Mouse (Mus musculus) forebrain, embryonic 16.5 days (tissue): ENCODE data around the gene Mitf. TPM values are rescaled to one million over a fixed set of nuclear protein-coding genes. Genes with fewer than 3 reads are reported as not detected.

Experiments used
- ATAC-seq: fragments of 200-750 bp; cut with Nextera tagmentation; 2 replicates; pipeline ENCODE4 v1.8.0; 2017; ENCODE audit warnings: mild to moderate bottlenecking, moderate library complexity
- H3K27ac ChIP-seq: fragments of 300-500 bp; sonication (generic); 2 replicates; pipeline ENCODE4 v1.5.1; 2014; ENCODE audit warnings: low read length, control low read depth
- H3K27me3 ChIP-seq: fragments of 300-500 bp; sonication (generic); replicated peaks from 2 replicates; pipeline ENCODE4 v1.6.1; 2014; ENCODE audit warnings: low read length; ENCODE audit not compliant: control insufficient read depth, insufficient read depth
- H3K36me3 ChIP-seq: fragments of 300-500 bp; sonication (generic); 2 replicates; pipeline ENCODE4 v1.6.1; 2014; ENCODE audit not compliant: control insufficient read depth, insufficient read depth
- H3K4me1 ChIP-seq: fragments of 300-500 bp; sonication (generic); replicated peaks from 2 replicates; pipeline ENCODE4 v1.6.1; 2014; ENCODE audit warnings: low read length; ENCODE audit not compliant: control insufficient read depth, insufficient read depth
- H3K4me2 ChIP-seq: fragments of 300-500 bp; sonication (generic); 2 replicates; pipeline ENCODE4 v1.6.1; 2014; ENCODE audit warnings: mild to moderate bottlenecking, low read length, control low read depth
- H3K4me3 ChIP-seq: fragments of 300-500 bp; sonication (generic); replicated peaks from 2 replicates; pipeline ENCODE4 v1.5.1; 2014; ENCODE audit warnings: mild to moderate bottlenecking, low read length, control low read depth
- H3K9ac ChIP-seq: fragments of 300-500 bp; sonication (generic); replicated peaks from 2 replicates; pipeline ENCODE4 v1.6.1; 2014; ENCODE audit warnings: low read depth, low read length, control low read depth
- H3K9me3 ChIP-seq: fragments of 300-500 bp; sonication (generic); 2 replicates; pipeline ENCODE4 v1.6.1; 2016; ENCODE audit warnings: low read length; ENCODE audit not compliant: control insufficient read depth
- WGBS: fragments of 180-500 bp; shearing (Covaris S2); extraction: QIAGEN DNeasy Blood & Tissue Kit; methylation state at CpG from one replicate; pipeline ENCODE4 v1.1.7; 2014; 5-methylcytosine and 5-hydroxymethylcytosine counted together
- polyA plus RNA-seq: library from polyadenylated mRNA; unstranded; fragments of >200 nt; fragmentation: Nextera tagmentation; extraction: Ambion mirVana; gene quantifications from 2 replicates; pipeline ENCODE4 v1.2.1, GENCODE M21; 2015

Gene Mitf
- polyA plus RNA-seq, 1 experiment from 2014 or later = 0.84 TPM

DNA sequence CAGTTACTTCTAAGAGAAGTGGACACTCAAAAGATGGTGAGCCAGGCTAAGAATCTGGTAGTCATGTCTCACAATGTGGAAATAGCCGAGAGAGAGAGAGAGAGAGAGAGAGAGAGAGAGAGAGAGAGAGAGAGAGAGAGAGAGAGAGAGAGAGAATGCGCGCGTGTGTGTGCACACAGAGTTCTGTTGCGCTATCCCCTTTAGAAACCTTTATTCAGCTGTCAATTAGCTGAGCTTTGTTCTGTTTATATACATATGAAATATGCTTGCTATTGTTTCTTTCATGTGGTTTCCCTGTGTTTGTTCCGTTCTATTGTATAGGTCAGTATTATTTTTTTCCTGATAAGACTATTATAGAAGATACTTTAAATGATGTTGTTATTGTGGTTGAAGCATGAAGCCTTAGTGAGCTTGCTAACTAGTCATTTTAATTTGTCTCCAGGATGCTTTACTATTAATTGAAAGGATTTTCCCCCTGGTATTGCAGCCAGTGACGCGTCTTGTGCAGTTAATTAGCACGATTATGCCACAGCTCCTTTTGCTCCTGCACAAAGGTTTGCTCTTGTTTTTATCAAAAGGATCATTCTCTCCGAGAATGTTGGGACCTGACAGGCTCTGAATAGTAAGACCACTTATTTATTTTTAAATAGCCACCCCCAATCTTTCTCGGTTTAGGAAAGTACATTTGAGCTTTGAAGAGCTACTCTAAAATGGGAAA, 131.2 kb downstream of the Mitf start:
- Histone ChIP-seq H3K9me3 (no peaks in the 10 kb centered on the region), H3K4me1 (peaks cover 17% of the 10 kb centered on the region), H3K4me2 (peak overlapping the region; percentile 49), H3K36me3 (no peaks in the 10 kb centered on the region), H3K9ac (no peak overlapping the region; the same call in 1 of the 2 replicates), H3K4me3 (no peak overlapping the region), H3K27ac (no peak overlapping the region), H3K27me3 (peaks cover 5% of the 10 kb centered on the region; the same call in 1 of the 2 replicates)
- ATAC-seq = no peak; the same call in 1 of the 2 replicates
- 7% methylated on average over 11 of the region's 11 CpGs for WGBS

DNA sequence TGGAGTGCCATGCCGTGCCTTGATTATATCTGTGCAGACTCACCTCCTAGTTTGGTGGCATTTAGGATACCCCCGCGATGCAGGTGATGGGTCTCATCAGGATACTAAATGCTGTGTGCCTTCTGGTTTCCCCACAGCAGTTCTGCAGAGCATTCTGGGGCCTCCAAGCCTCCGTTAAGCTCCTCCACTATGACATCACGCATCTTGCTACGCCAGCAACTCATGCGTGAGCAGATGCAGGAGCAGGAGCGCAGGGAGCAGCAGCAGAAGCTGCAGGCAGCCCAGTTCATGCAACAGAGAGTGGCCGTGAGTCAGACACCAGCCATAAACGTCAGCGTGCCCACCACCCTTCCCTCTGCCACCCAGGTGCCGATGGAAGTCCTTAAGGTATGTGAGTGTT, 134.1 kb downstream of the Mitf start:
- no peak for ATAC-seq
- peaks cover 5% of the 10 kb centered on the region; the same call in 1 of the 2 replicates for H3K27me3 ChIP-seq

DNA sequence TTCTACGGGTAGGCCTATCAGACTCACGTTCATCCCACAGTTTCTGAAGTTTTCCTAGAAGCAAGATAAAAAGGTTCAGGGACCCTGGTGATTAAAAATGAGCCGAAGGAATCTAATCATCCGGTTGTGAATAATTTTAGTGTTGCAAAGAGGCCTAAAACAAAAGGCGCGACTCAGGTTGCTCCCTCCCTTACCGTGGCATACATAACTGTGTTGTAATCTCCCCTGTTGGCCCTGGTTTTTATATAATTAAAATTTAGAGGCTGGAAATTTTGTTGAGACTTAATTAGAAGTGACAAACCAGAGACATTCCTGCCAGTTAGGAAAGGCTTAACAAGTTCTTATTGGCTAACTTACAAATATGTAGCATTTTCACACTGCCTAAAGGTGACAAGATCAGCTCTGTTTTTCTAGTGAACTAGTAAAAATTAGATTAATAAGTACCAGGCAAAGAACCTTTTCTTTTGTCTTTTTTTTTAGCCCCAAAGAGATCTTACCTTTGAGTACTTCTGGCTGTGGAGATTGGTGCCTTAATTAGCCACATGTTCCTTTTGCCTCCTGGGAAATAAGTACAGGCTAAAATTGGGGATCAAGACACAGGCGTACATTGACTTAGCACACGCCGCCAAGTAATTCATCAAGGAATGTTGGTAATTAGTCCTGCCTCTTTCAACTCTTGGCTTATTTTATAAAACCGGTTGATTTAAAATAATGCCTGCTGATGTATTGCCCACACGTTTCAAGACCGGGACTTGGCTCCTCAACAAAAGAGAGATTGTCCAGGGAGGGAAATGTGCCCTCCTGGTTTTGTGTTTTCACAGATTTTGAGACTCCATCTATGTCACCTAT, 143.4 kb downstream of the Mitf start:
- Histone ChIP-seq H3K9ac (no peak overlapping the region), H3K36me3 (no peaks in the 10 kb centered on the region), H3K4me1 (peaks cover 7% of the 10 kb centered on the region), H3K4me3 (no peak overlapping the region), H3K9me3 (no peaks in the 10 kb centered on the region), H3K27ac (no peak overlapping the region), H3K4me2 (no peak overlapping the region), H3K27me3 (no peaks in the 10 kb centered on the region; the same call in 1 of the 2 replicates)
- peak; percentile 43 for ATAC-seq
- WGBS = 17% methylated on average over 13 of the region's 13 CpGs

More for the DNA sequence above, 134.1 kb downstream of the Mitf start:
- Histone ChIP-seq H3K27ac (no peak overlapping the region), H3K4me3 (no peak overlapping the region), H3K4me2 (no peak overlapping the region), H3K9ac (no peak overlapping the region), H3K4me1 (peaks cover 17% of the 10 kb centered on the region), H3K36me3 (no peaks in the 10 kb centered on the region), H3K9me3 (no peaks in the 10 kb centered on the region)
- 41% methylated on average over 12 of the region's 12 CpGs for WGBS

DNA sequence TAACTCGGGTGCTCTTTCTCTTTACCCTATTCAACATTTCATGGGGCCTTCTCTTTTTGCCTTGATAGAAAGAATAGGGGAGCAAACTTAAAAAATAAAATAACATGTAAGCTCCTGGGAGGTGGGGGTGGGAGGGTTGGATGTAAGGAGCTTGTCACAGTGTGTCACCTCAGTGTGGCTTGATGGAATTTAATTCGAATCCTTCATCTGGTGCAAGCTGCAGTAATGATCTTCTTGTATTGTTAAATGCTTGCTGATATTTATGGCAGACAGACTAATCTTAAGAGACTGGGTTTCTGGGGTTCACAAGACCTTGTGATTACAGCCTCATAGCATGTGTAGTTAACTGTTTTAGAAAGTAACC, 144.0 kb downstream of the Mitf start:
- H3K27ac ChIP-seq = no peak overlapping the region
- H3K4me1 ChIP-seq = peaks cover 7% of the 10 kb centered on the region
- ATAC-seq = no peak
- no peak overlapping the region for H3K4me2 ChIP-seq
- no peaks in the 10 kb centered on the region; the same call in 1 of the 2 replicates for H3K27me3 ChIP-seq
- 1% methylated on average over 2 of the region's 2 CpGs for WGBS
- no peaks in the 10 kb centered on the region for H3K36me3 ChIP-seq
- no peak overlapping the region for H3K9ac ChIP-seq
- no peak overlapping the region for H3K4me3 ChIP-seq
- H3K9me3 ChIP-seq = no peaks in the 10 kb centered on the region

GRCm38 (mm10) chr6:97951711-97952110, 144.9 kb downstream of the Mitf start:
- no peak overlapping the region for H3K4me2 ChIP-seq
- no peaks in the 10 kb centered on the region; the same call in 1 of the 2 replicates for H3K27me3 ChIP-seq
- no peak overlapping the region for H3K9ac ChIP-seq
- H3K4me1 ChIP-seq = peaks cover 7% of the 10 kb centered on the region
- no peaks in the 10 kb centered on the region for H3K36me3 ChIP-seq
- 55% methylated on average over 1 of the region's 1 CpGs for WGBS
- no peaks in the 10 kb centered on the region for H3K9me3 ChIP-seq
- no peak overlapping the region for H3K4me3 ChIP-seq
- ATAC-seq = no peak
- no peak overlapping the region for H3K27ac ChIP-seq

- Histone ChIP-seq H3K9ac (no peak overlapping the region), H3K27me3 (no peaks in the 10 kb centered on the region; the same call in 1 of the 2 replicates), H3K9me3 (no peaks in the 10 kb centered on the region), H3K27ac (no peak overlapping the region), H3K4me1 (peaks cover 7% of the 10 kb centered on the region), H3K4me2 (no peak overlapping the region), H3K4me3 (no peak overlapping the region), H3K36me3 (no peaks in the 10 kb centered on the region)
- 66% methylated on average over 8 of the region's 8 CpGs for WGBS
- no peak for ATAC-seq
These were observed 146.0 kb downstream of the Mitf start for GRCm38 (mm10) chr6:97952845-97953244.

DNA sequence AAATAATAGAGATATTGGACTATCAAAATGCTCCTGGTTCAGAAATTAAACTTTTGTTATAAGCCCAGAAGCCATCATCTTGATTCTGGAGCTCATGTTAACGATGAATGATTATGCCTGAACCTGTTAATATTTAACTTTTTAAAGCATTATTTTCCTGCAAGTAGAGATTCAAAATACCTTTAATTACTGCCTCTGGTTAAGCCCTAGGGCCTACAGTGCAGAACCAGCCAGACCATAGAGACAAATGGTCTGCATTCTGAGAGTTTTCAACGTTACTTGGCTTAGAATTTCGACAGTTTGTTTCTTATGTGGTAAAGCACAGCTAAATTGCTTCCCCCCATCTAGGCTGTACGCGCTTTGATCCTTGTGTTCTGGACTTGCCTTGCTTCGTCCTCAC, 149.3 kb downstream of the Mitf start:
- no peak for ATAC-seq
- no peak overlapping the region for H3K4me3 ChIP-seq
- H3K4me1 ChIP-seq = no peaks in the 10 kb centered on the region
- no peak overlapping the region for H3K4me2 ChIP-seq
- H3K36me3 ChIP-seq = no peaks in the 10 kb centered on the region
- 85% methylated on average over 6 of the region's 6 CpGs for WGBS
- H3K27ac ChIP-seq = no peak overlapping the region
- H3K27me3 ChIP-seq = peaks cover 2% of the 10 kb centered on the region; the same call in 1 of the 2 replicates
- no peak overlapping the region for H3K9ac ChIP-seq
- no peaks in the 10 kb centered on the region for H3K9me3 ChIP-seq

GRCm38 (mm10) chr6:97956636-97957035, 149.8 kb downstream of the Mitf start:
- H3K9me3 ChIP-seq = no peaks in the 10 kb centered on the region
- no peak overlapping the region for H3K27ac ChIP-seq
- H3K9ac ChIP-seq = no peak overlapping the region
- 93% methylated on average over 10 of the region's 10 CpGs for WGBS
- no peak overlapping the region for H3K4me2 ChIP-seq
- H3K36me3 ChIP-seq = no peaks in the 10 kb centered on the region
- H3K27me3 ChIP-seq = peaks cover 2% of the 10 kb centered on the region; the same call in 1 of the 2 replicates
- H3K4me3 ChIP-seq = no peak overlapping the region
- H3K4me1 ChIP-seq = no peaks in the 10 kb centered on the region
- ATAC-seq = no peak

GRCm38 (mm10) chr6:97958276-97958675, 151.4 kb downstream of the Mitf start:
- no peak overlapping the region for H3K27ac ChIP-seq
- H3K36me3 ChIP-seq = no peaks in the 10 kb centered on the region
- ATAC-seq = no peak
- no peak overlapping the region for H3K4me3 ChIP-seq
- peaks cover 2% of the 10 kb centered on the region; the same call in 1 of the 2 replicates for H3K27me3 ChIP-seq
- no peak overlapping the region for H3K9ac ChIP-seq
- no peak overlapping the region for H3K4me2 ChIP-seq
- no peaks in the 10 kb centered on the region for H3K9me3 ChIP-seq
- no peaks in the 10 kb centered on the region for H3K4me1 ChIP-seq
- 87% methylated on average over 4 of the region's 4 CpGs for WGBS
